1 mouse cellular context compared by ENCODE assay signal in the genomic region with DNA sequence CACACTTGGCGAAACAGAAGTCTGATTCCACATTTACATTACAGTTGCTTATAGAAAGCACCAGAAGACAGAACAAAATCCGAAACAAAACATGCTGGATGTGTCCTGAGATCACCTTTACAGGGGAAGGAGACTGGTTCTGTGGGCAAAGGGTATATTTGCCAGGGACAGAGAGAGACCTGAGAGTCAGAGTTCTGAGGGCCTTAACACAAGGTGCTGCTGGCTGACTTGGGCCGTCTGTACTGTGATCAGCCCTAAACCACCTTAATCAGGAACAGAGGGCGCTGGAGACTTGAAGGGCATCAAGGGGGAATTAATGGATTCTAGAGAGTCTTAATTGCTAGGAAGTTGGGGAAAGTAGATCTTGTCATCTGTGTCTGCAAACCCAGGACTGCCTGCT.
A peak's percentile ranks its signal among the peaks of the same experiment; 100 is the strongest.
TF ChIP-seq lines count a peak whose summit lies in the region.

No protein-coding gene starts in this region.

TF ChIP-seq in MEL, 35 proteins besides CTCF, POLR2A, EP300 and RAD21:
- TF ChIP-seq ETS1 (IDR thresholded peaks at IDR 0.05; ENCODE audit: low read depth, low read length) (no peak), TBP (IDR thresholded peaks at IDR 0.05; ENCODE audit: low read depth, low read length) (no peak), NRF1 (IDR thresholded peaks at IDR 0.05; ENCODE audit: insufficient read depth, low read depth, low read length, poor library complexity, severe bottlenecking) (no peak), GABPA (IDR thresholded peaks at IDR 0.05; ENCODE audit: low read depth, low read length) (no peak), POLR2AphosphoS2 (IDR thresholded peaks at IDR 0.05; ENCODE audit: low read length) (0 out of 2 replicates have a peak, but pooled peaks have one; percentile 71), ELF1 (IDR thresholded peaks at IDR 0.05; ENCODE audit: low read depth, low read length) (no peak), TAL1 (IDR thresholded peaks at IDR 0.05; ENCODE audit: low read length) (no peak), UBTF (IDR thresholded peaks at IDR 0.05; ENCODE audit: borderline replicate concordance, insufficient read depth, low read depth, low read length) (no peak)
